Mouse (Mus musculus) telencephalon, adult 2 months (tissue): ENCODE results near the gene Necab3.

ENCODE experiments used
- DNase-seq: peaks from one replicate; pipeline ENCODE4 v3.0.0-alpha.2; 2011; ENCODE audit warnings: low read depth, low spot score

The Necab3 gene

GRCm38 (mm10) chr2:154558264-154559039, at the start of gene Necab3:
TSS of gene Necab3 (minus strand) at chr2:154558890.
- no peak for DNase-seq

GRCm38 (mm10) chr2:154606965-154607364, 48.3 kb upstream of the Necab3 start:
- DNase-seq = no peak

GRCm38 (mm10) chr2:154604156-154604555, 45.5 kb upstream of the Necab3 start:
- no peak for DNase-seq

GRCm38 (mm10) chr2:154603638-154604153, 45.0 kb upstream of the Necab3 start, which contains the start of gene Pxmp4:
TSS of gene Pxmp4 (minus strand) at chr2:154603708.
- DNase-seq = peak; percentile 98

GRCm38 (mm10) chr2:154603007-154603637, 44.4 kb upstream of the Necab3 start:
- DNase-seq = no peak

- no peak for DNase-seq
Observed at GRCm38 (mm10) chr2:154601324-154601723, 42.6 kb upstream of the Necab3 start.

GRCm38 (mm10) chr2:154600586-154600985, 41.9 kb upstream of the Necab3 start:
- DNase-seq = no peak

GRCm38 (mm10) chr2:154597399-154597798, 38.7 kb upstream of the Necab3 start:
- DNase-seq = no peak

GRCm38 (mm10) chr2:154595775-154596174, 37.1 kb upstream of the Necab3 start:
- no peak for DNase-seq

- no peak for DNase-seq
Observed at GRCm38 (mm10) chr2:154593025-154593424, 34.3 kb upstream of the Necab3 start.

GRCm38 (mm10) chr2:154591239-154591638, 32.5 kb upstream of the Necab3 start:
- no peak for DNase-seq

GRCm38 (mm10) chr2:154589051-154589450, 30.4 kb upstream of the Necab3 start:
- DNase-seq = peak; percentile 79

- no peak for DNase-seq
Observed at GRCm38 (mm10) chr2:154586405-154586804, 27.7 kb upstream of the Necab3 start.

GRCm38 (mm10) chr2:154584931-154585601, 26.4 kb upstream of the Necab3 start:
- DNase-seq = no peak

GRCm38 (mm10) chr2:154583906-154584872, 25.5 kb upstream of the Necab3 start:
- DNase-seq = peak; percentile 95

GRCm38 (mm10) chr2:154581421-154581820, 22.7 kb upstream of the Necab3 start:
- DNase-seq = no peak

GRCm38 (mm10) chr2:154580586-154580985, 21.9 kb upstream of the Necab3 start:
- no peak for DNase-seq

- no peak for DNase-seq
Observed at GRCm38 (mm10) chr2:154577744-154578067, 19.0 kb upstream of the Necab3 start.

- DNase-seq = no peak
Observed at GRCm38 (mm10) chr2:154576876-154577743, 18.4 kb upstream of the Necab3 start.

GRCm38 (mm10) chr2:154574271-154574670, 15.6 kb upstream of the Necab3 start:
- DNase-seq = no peak
